Mouse (Mus musculus) heart, embryonic 13.5 days (tissue): ENCODE data around the gene Psma6. TPM values are rescaled to one million over a fixed set of nuclear protein-coding genes. Genes with fewer than 3 reads are reported as not detected.

ENCODE experiments used
- ATAC-seq: fragments of 200-750 bp; cut with Nextera tagmentation; 2 replicates; pipeline ENCODE4 v1.8.0; 2017; ENCODE audit warnings: moderate TSS enrichment; ENCODE audit not compliant: insufficient number of reproducible peaks, low FRiP score, low TSS enrichment; ENCODE audit errors: extremely low read depth
- H3K27ac ChIP-seq: fragments of 300-500 bp; sonication (generic); replicated peaks from 2 replicates; pipeline ENCODE4 v1.5.1; 2015; ENCODE audit warnings: moderate library complexity, mild to moderate bottlenecking, inconsistent platforms
- H3K27me3 ChIP-seq: fragments of 300-500 bp; sonication (generic); replicated peaks from 2 replicates; pipeline ENCODE4 v1.6.1; 2015; ENCODE audit warnings: mild to moderate bottlenecking, inconsistent platforms
- H3K36me3 ChIP-seq: fragments of 300-500 bp; sonication (generic); 2 replicates; pipeline ENCODE4 v1.6.1; 2015; ENCODE audit warnings: mild to moderate bottlenecking, inconsistent platforms
- H3K4me1 ChIP-seq: fragments of 300-500 bp; sonication (generic); 2 replicates; pipeline ENCODE4 v1.6.1; 2015; ENCODE audit warnings: inconsistent platforms
- H3K4me2 ChIP-seq: fragments of 300-500 bp; sonication (generic); 2 replicates; pipeline ENCODE4 v1.6.1; 2015; ENCODE audit warnings: inconsistent platforms, mild to moderate bottlenecking, moderate library complexity
- H3K4me3 ChIP-seq: fragments of 300-500 bp; sonication (generic); 2 replicates; pipeline ENCODE4 v1.5.1; 2015; ENCODE audit warnings: moderate library complexity, mild to moderate bottlenecking, inconsistent platforms
- H3K9ac ChIP-seq: fragments of 300-500 bp; sonication (generic); 2 replicates; pipeline ENCODE4 v1.6.1; 2015; ENCODE audit warnings: inconsistent platforms, mild to moderate bottlenecking, moderate library complexity
- H3K9me3 ChIP-seq: fragments of 300-500 bp; sonication (generic); 2 replicates; pipeline ENCODE4 v1.6.1; 2016; ENCODE audit warnings: inconsistent platforms
- WGBS: fragments of 180-500 bp; shearing (Covaris S2); methylation state at CpG from one replicate; pipeline ENCODE4 v1.1.7; 2015; ENCODE audit warnings: mixed read lengths; 5-methylcytosine and 5-hydroxymethylcytosine counted together
- polyA plus RNA-seq: library from polyadenylated mRNA; unstranded; fragments of >200 nt; fragmentation: Nextera tagmentation; extraction: Ambion mirVana; gene quantifications from 2 replicates; pipeline ENCODE4 v1.2.1, GENCODE M21; 2015

Psma6 gene
- polyA plus RNA-seq, 1 experiment from 2014 or later = 321 TPM

DNA sequence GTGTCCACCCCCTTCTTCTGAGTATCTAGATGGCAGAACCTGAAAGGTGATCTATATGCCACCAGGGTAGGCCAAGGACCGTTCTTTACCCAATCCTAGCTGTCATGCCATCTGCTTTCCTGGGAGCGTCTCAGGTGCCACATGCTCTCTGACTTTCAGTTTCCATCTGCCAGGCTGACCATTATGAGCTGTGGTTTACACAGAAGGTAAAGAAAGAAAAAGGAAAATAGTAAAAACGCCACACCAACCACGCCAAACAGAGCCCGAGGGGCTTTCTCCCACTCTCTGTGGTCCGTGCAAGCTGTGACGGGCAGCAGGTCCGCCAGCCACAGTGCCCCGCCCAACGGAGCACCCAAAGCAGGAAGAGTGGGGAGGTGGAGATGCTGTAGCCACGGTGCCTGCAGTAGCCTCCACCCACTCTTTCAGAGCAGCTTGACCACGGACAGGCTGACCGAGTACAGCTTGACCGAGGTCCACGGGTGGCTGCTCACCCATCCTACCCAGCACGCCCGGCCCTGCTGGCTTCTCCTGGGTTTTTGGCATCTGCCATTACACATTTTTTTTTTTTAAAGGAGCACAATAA, 81.5 kb downstream of the Psma6 start:
- H3K4me3 ChIP-seq = no peak overlapping the region
- 80% methylated on average over 17 of the region's 17 CpGs for WGBS
- H3K27ac ChIP-seq = no peak overlapping the region
- no peak for ATAC-seq
- H3K4me2 ChIP-seq = no peak overlapping the region
- H3K9me3 ChIP-seq = no peaks in the 10 kb centered on the region
- no peaks in the 10 kb centered on the region for H3K36me3 ChIP-seq
- no peaks in the 10 kb centered on the region for H3K27me3 ChIP-seq
- H3K4me1 ChIP-seq = peaks cover 76% of the 10 kb centered on the region
- no peak overlapping the region for H3K9ac ChIP-seq

DNA sequence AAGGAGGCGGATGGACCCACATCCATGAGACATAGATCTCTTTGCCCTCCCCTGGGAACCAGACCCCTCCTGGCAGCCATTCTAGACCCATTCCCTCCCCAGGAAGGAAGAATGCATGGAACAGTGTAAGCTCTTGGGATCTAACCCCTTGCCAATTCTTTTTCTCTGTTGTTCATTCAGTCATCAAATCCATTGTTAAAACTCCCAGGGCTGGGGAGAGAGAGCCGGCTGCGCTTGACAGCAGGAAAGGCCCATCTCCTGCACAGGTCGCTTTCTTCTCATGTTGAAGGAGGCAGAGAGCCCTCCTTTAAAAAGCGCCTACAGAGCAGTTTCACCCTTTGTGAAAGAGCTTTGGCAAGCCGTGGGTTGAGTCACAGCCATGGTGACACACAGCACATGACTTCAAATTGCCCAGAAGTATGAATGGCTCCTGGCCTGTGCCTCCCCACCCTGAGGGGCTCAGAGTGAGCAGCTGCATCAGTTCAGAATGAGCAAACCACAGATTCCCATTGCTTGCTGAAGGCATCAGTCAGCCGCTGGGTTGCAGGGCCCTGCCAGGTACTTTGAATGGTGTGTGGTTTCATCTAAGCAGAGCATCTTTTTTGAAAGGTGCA, 82.2 kb downstream of the Psma6 start:
- no peak for ATAC-seq
- Histone ChIP-seq H3K36me3 (no peaks in the 10 kb centered on the region), H3K27me3 (no peaks in the 10 kb centered on the region), H3K27ac (peak overlapping the region; percentile 9; the same call in 1 of the 2 replicates), H3K9ac (no peak overlapping the region), H3K9me3 (no peaks in the 10 kb centered on the region), H3K4me1 (peaks cover 74% of the 10 kb centered on the region), H3K4me2 (no peak overlapping the region), H3K4me3 (no peak overlapping the region)
- WGBS = 62% methylated on average over 7 of the region's 7 CpGs

DNA sequence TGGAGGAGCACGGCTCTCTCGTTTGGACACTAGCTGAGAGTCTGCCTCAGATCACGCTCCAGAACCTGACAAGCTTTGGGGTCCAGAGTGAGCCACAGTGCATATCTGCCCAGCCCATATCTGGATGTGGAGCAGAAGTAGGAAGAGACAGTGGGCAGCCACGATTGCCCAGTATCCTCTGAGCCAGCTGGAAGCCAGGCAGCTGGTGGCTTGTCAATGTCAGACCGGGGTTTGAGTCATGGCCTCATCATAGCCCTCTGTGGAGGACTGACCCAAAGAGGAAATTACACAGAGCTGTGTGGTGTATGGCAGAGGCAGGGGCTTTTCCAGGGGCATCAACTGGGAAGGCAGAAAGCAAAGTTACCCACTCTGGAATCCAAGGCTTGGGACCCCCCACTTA, 82.8 kb downstream of the Psma6 start:
- Histone ChIP-seq H3K4me2 (no peak overlapping the region), H3K27me3 (no peaks in the 10 kb centered on the region), H3K36me3 (no peaks in the 10 kb centered on the region), H3K27ac (0 out of 2 replicates have a peak overlapping the region, but pooled peaks have one; percentile 9), H3K9me3 (no peaks in the 10 kb centered on the region), H3K9ac (no peak overlapping the region), H3K4me1 (peaks cover 68% of the 10 kb centered on the region), H3K4me3 (no peak overlapping the region)
- no peak for ATAC-seq
- 65% methylated on average over 5 of the region's 5 CpGs for WGBS

DNA sequence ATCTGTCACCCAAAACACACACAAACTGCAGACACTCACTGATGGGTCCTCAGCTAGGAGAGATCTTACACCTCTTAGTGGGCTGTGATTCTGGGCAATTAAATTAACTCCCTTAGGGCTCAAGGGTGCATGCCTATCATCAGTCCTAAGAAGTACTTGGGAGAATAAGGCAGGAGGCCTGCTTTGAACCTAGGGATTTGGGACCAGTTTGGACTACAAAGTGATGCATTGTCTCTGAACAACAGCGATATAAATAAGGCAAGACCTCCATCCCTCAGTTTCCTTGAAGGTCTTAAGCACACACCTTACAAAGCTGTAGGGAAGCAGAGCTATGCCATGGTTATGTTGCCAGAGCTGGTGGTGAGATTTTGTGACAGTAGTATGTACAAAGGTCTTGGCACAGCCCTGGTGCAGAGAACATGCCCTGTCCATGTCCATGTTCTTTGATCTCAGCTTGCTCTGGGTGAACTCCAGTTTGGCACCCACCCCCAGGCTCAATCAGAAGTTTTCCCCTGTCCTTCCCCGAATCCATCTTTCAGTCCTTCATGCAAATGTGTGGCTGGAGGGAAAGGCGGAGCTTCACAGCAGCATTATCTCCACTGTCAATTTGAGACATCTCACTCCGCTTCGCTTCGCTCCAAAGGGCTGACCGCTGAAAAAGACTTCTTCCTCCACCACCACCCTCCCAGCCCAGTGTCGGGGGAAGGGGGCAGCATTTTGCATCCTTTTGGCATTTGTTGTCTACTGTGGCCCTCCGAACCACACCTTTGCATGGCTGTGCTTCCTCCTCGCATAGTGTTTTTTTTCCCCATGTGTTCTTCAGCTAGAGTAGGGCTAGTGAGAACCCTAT, 83.5 kb downstream of the Psma6 start:
- Histone ChIP-seq H3K9me3 (no peaks in the 10 kb centered on the region), H3K27ac (no peak overlapping the region), H3K36me3 (no peaks in the 10 kb centered on the region), H3K4me1 (peaks cover 61% of the 10 kb centered on the region), H3K9ac (peak overlapping the region; percentile 12; the same call in 1 of the 2 replicates), H3K4me2 (peak overlapping the region; percentile 29; the same call in 1 of the 2 replicates), H3K4me3 (no peak overlapping the region), H3K27me3 (no peaks in the 10 kb centered on the region)
- 32% methylated on average over 10 of the region's 10 CpGs for WGBS
- no peak for ATAC-seq

Other genes with a start within 250 kb of the Psma6 start
- gene Srp54b, start 229.1 kb upstream of the Psma6 start, polyA plus RNA-seq = 38.1 and 43.2 TPM in 2 replicates
- gene 1700047I17Rik2, start 184.6 kb upstream of the Psma6 start, polyA plus RNA-seq = not detected in 2 replicates
- gene Srp54c, start 154.1 kb upstream of the Psma6 start, polyA plus RNA-seq = 45.8 and 53.5 TPM in 2 replicates
- 9.8 and 10.3 TPM in 2 replicates for gene 1110008L16Rik, start 84.6 kb upstream of the Psma6 start, polyA plus RNA-seq
- 9.5 and 10.1 TPM in 2 replicates for gene Ppp2r3c, start 81.2 kb upstream of the Psma6 start, polyA plus RNA-seq
- gene Nfkbia, start 108.4 kb downstream of the Psma6 start, polyA plus RNA-seq = 47.0 and 56.0 TPM in 2 replicates
- gene Aldoart2, start 181.0 kb downstream of the Psma6 start, polyA plus RNA-seq = not detected in 2 replicates
- gene Insm2, start 215.2 kb downstream of the Psma6 start, polyA plus RNA-seq = 0.07 TPM in 1 of 2 replicates, not detected in the other